Mouse (Mus musculus): ENCODE measurements around the gene Mllt10. TPM values are rescaled to one million over a fixed set of nuclear protein-coding genes. Genes with fewer than 3 reads are reported as not detected.
A peak's percentile ranks its signal among the peaks of the same experiment; 100 is the strongest.

Mllt10 gene
- polyA plus RNA-seq, 1 experiment, result 10.0 TPM

- TF ChIP-seq MYOD1 (IDR thresholded peaks at IDR 0.05; ENCODE audit: control insufficient read depth, insufficient read length, low read depth) (no peak), MYOG (IDR thresholded peaks at IDR 0.05; ENCODE audit: control insufficient read depth, extremely low read depth, insufficient read length) (no peak), CEBPB (IDR thresholded peaks at IDR 0.05; ENCODE audit: low read depth) (no peak), CTCF (IDR thresholded peaks at IDR 0.05; ENCODE audit: control insufficient read depth, insufficient read depth, insufficient read length) (no peak)
- peaks cover 1% of the 10 kb centered on the region for H3K79me3 ChIP-seq (ENCODE audit: low read depth)
- no peaks in the 10 kb centered on the region for H3K79me2 ChIP-seq (ENCODE audit: control insufficient read depth, insufficient read depth)
- H3K36me3 ChIP-seq (ENCODE audit: control insufficient read depth, insufficient read depth), result peaks cover 50% of the 10 kb centered on the region
- no peak overlapping the region for H3ac ChIP-seq (ENCODE audit: control insufficient read depth, insufficient read length, low read depth)
- H3K4me3 ChIP-seq (ENCODE audit: insufficient read depth, poor library complexity, severe bottlenecking), result no peak overlapping the region
- H3K27me3 ChIP-seq (ENCODE audit: control insufficient read depth, insufficient read depth, insufficient read length), result no peaks in the 10 kb centered on the region
Measured at GRCm38 (mm10) chr2:18183079-18183478, 128.0 kb downstream of the Mllt10 start.

GRCm38 (mm10) chr2:18188367-18188766 is 133.3 kb downstream of the Mllt10 start:
- H3K36me3 ChIP-seq (ENCODE audit: control insufficient read depth, insufficient read depth), result peaks cover 59% of the 10 kb centered on the region

GRCm38 (mm10) chr2:18195285-18195684 is 140.2 kb downstream of the Mllt10 start:
- Histone ChIP-seq H3K79me2 (ENCODE audit: control insufficient read depth, insufficient read depth) (peaks cover 4% of the 10 kb centered on the region), H3K4me3 (ENCODE audit: insufficient read depth, poor library complexity, severe bottlenecking) (no peak overlapping the region), H3ac (ENCODE audit: control insufficient read depth, insufficient read length, low read depth) (no peak overlapping the region), H3K36me3 (ENCODE audit: control insufficient read depth, insufficient read depth) (peaks cover 62% of the 10 kb centered on the region), H3K27me3 (ENCODE audit: control insufficient read depth, insufficient read depth, insufficient read length) (no peaks in the 10 kb centered on the region), H3K79me3 (ENCODE audit: low read depth) (no peaks in the 10 kb centered on the region)
- TF ChIP-seq USF1 (IDR thresholded peaks at IDR 0.05; ENCODE audit: low read depth), result no peak

More at GRCm38 (mm10) chr2:18188367-18188766, 133.3 kb downstream of the Mllt10 start:
- H3K79me3 ChIP-seq (ENCODE audit: low read depth), result no peaks in the 10 kb centered on the region
- H3K4me3 ChIP-seq (ENCODE audit: insufficient read depth, poor library complexity, severe bottlenecking), result no peak overlapping the region
- TF ChIP-seq MYOG (IDR thresholded peaks at IDR 0.05; ENCODE audit: control insufficient read depth, extremely low read depth, insufficient read length) (no peak), USF1 (IDR thresholded peaks at IDR 0.05; ENCODE audit: low read depth) (no peak), CEBPB (IDR thresholded peaks at IDR 0.05; ENCODE audit: low read depth) (no peak), MYOD1 (IDR thresholded peaks at IDR 0.05; ENCODE audit: control insufficient read depth, insufficient read length, low read depth) (no peak), MAX (IDR thresholded peaks at IDR 0.05) (no peak), CTCF (IDR thresholded peaks at IDR 0.05; ENCODE audit: control insufficient read depth, insufficient read depth, insufficient read length) (no peak), FOSL1 (IDR thresholded peaks at IDR 0.05; ENCODE audit: insufficient read depth, low read length, poor library complexity, severe bottlenecking) (no peak)
- no peaks in the 10 kb centered on the region for H3K27me3 ChIP-seq (ENCODE audit: control insufficient read depth, insufficient read depth, insufficient read length)
- H3K79me2 ChIP-seq (ENCODE audit: control insufficient read depth, insufficient read depth), result peaks cover 3% of the 10 kb centered on the region
- H3ac ChIP-seq (ENCODE audit: control insufficient read depth, insufficient read length, low read depth), result no peak overlapping the region

DNA sequence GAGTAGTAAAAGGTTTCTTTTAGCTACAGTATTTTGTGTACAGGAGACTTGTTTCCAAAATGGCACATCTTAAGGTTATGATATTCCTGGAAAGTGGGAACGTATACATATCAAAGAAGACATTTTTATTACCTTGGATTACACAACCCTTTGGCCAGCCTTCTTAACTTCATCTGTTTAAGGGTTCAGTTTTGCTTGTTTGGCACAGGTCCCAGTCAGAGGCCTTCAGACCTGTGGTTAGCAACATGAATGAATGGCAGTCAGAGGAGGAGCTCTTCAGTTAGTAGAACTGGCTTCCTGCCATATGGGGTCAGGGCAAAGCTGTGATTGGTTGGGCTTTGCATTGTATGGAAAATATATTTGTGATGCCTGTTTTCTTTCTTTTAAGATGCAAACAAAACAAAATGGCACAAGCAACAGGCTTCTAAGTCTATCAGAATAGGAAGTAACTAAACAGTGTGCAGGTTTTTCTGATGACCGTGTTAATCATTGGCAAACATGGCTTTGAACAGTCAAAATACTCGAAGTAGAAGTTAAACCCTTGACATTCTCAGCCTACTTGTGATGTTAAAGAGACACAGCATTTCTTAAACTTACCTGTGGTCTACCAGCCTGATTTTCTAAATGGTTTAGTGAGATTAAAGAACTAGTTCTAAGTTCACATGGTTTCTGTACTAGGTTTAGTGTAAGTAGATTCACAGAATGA is 140.8 kb downstream of the Mllt10 start:
- peaks cover 4% of the 10 kb centered on the region for H3K79me2 ChIP-seq (ENCODE audit: control insufficient read depth, insufficient read depth)
- TF ChIP-seq MYOD1 (IDR thresholded peaks at IDR 0.05; ENCODE audit: control insufficient read depth, insufficient read length, low read depth), result no peak
- TF ChIP-seq CEBPB (IDR thresholded peaks at IDR 0.05; ENCODE audit: low read depth), result peak; percentile 81
- TF ChIP-seq MYOG (IDR thresholded peaks at IDR 0.05; ENCODE audit: control insufficient read depth, extremely low read depth, insufficient read length), result no peak
- TF ChIP-seq USF1 (IDR thresholded peaks at IDR 0.05; ENCODE audit: low read depth), result no peak
- H3K79me3 ChIP-seq (ENCODE audit: low read depth), result no peaks in the 10 kb centered on the region
- H3K27me3 ChIP-seq (ENCODE audit: control insufficient read depth, insufficient read depth, insufficient read length), result no peaks in the 10 kb centered on the region
- H3K36me3 ChIP-seq (ENCODE audit: control insufficient read depth, insufficient read depth), result peaks cover 61% of the 10 kb centered on the region
- no peak overlapping the region for H3ac ChIP-seq (ENCODE audit: control insufficient read depth, insufficient read length, low read depth)
- H3K4me3 ChIP-seq (ENCODE audit: insufficient read depth, poor library complexity, severe bottlenecking), result no peak overlapping the region

DNA sequence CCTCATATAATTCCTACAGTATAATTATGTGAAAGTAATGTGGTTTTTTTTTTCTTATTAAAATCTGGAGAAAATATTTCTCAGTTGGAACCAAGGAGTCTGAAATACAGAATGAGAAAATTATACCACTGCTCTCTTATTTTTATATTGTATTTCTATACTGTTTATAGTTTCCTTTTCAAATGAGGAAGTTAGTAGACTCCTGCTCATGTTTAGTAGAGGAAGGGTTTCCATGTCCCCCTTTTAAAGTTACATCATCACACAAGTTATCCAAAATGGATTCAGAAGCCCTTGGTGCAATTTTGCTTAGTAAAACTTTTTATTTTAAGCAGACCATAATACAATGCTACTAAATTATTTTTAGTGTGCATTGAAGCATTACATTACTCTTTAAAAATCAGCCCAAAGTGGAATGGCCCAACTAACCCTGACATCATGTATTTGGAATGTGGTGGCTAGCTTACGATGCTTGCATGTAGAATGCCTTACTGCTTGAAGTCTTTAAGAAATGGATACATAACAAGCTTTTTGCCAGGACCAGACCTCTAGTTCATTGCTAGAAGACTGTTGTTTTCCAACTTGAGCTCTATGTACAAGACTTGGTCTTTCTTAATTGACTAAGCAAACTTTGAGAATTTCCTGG is 146.9 kb downstream of the Mllt10 start:
- peaks cover 74% of the 10 kb centered on the region for H3K36me3 ChIP-seq (ENCODE audit: control insufficient read depth, insufficient read depth)
- TF ChIP-seq MAX (IDR thresholded peaks at IDR 0.05), result no peak

GRCm38 (mm10) chr2:18202923-18203322 is 147.9 kb downstream of the Mllt10 start:
- Histone ChIP-seq H3ac (ENCODE audit: control insufficient read depth, insufficient read length, low read depth) (no peak overlapping the region), H3K4me3 (ENCODE audit: insufficient read depth, poor library complexity, severe bottlenecking) (no peak overlapping the region), H3K79me2 (ENCODE audit: control insufficient read depth, insufficient read depth) (no peaks in the 10 kb centered on the region), H3K79me3 (ENCODE audit: low read depth) (no peaks in the 10 kb centered on the region), H3K36me3 (ENCODE audit: control insufficient read depth, insufficient read depth) (peaks cover 71% of the 10 kb centered on the region), H3K27me3 (ENCODE audit: control insufficient read depth, insufficient read depth, insufficient read length) (no peaks in the 10 kb centered on the region)
- TF ChIP-seq FOSL1 (IDR thresholded peaks at IDR 0.05; ENCODE audit: insufficient read depth, low read length, poor library complexity, severe bottlenecking) (no peak), MYOD1 (IDR thresholded peaks at IDR 0.05; ENCODE audit: control insufficient read depth, insufficient read length, low read depth) (no peak), CTCF (IDR thresholded peaks at IDR 0.05; ENCODE audit: control insufficient read depth, insufficient read depth, insufficient read length) (no peak), MYOG (IDR thresholded peaks at IDR 0.05; ENCODE audit: control insufficient read depth, extremely low read depth, insufficient read length) (no peak), MAX (IDR thresholded peaks at IDR 0.05) (no peak), CEBPB (IDR thresholded peaks at IDR 0.05; ENCODE audit: low read depth) (no peak), USF1 (IDR thresholded peaks at IDR 0.05; ENCODE audit: low read depth) (no peak)

More for the DNA sequence above, 146.9 kb downstream of the Mllt10 start:
- H3K79me3 ChIP-seq (ENCODE audit: low read depth), result no peaks in the 10 kb centered on the region
- no peaks in the 10 kb centered on the region for H3K27me3 ChIP-seq (ENCODE audit: control insufficient read depth, insufficient read depth, insufficient read length)
- no peaks in the 10 kb centered on the region for H3K79me2 ChIP-seq (ENCODE audit: control insufficient read depth, insufficient read depth)
- H3ac ChIP-seq (ENCODE audit: control insufficient read depth, insufficient read length, low read depth), result no peak overlapping the region
- no peak overlapping the region for H3K4me3 ChIP-seq (ENCODE audit: insufficient read depth, poor library complexity, severe bottlenecking)
